Mouse (Mus musculus) right cerebral cortex, adult 18-20 months (tissue): ENCODE results near the gene Kitl.

ENCODE experiments used
- DNase-seq: peaks from one replicate; pipeline ENCODE4 v3.0.0; 2022; ENCODE audit warnings: mixed read lengths

Kitl gene

GRCm38 (mm10) chr10:100015370-100016325, at the start of gene Kitl:
Kitl (plus strand) TSS chr10:100015630.
- DNase-seq: peak; percentile 61

GRCm38 (mm10) chr10:99972866-99973265, 42.6 kb upstream of the Kitl start:
- DNase-seq: no peak

GRCm38 (mm10) chr10:99980096-99980495, 35.3 kb upstream of the Kitl start:
- no peak for DNase-seq

GRCm38 (mm10) chr10:99980916-99981315, 34.5 kb upstream of the Kitl start:
- no peak for DNase-seq

GRCm38 (mm10) chr10:99981887-99982286, 33.5 kb upstream of the Kitl start:
- DNase-seq: no peak

- DNase-seq: no peak
Measured at GRCm38 (mm10) chr10:99986745-99987144, 28.7 kb upstream of the Kitl start.

- no peak for DNase-seq
Measured at GRCm38 (mm10) chr10:99989758-99990157, 25.7 kb upstream of the Kitl start.

GRCm38 (mm10) chr10:99992121-99992520, 23.3 kb upstream of the Kitl start:
- no peak for DNase-seq

GRCm38 (mm10) chr10:100001452-100001851, 14.0 kb upstream of the Kitl start:
- no peak for DNase-seq

- no peak for DNase-seq
Measured at GRCm38 (mm10) chr10:100003797-100004196, 11.6 kb upstream of the Kitl start.

- no peak for DNase-seq
Measured at GRCm38 (mm10) chr10:100009681-100010080, 5.7 kb upstream of the Kitl start.

- DNase-seq: no peak
Measured at GRCm38 (mm10) chr10:100010291-100010690, 5.1 kb upstream of the Kitl start.

GRCm38 (mm10) chr10:100014096-100014495, 1.3 kb upstream of the Kitl start:
- DNase-seq: no peak

- peak; percentile 86 for DNase-seq
Measured at GRCm38 (mm10) chr10:100016326-100016709, 888 bp downstream of the Kitl start.

GRCm38 (mm10) chr10:100016941-100017770, 1.7 kb downstream of the Kitl start:
- no peak for DNase-seq

GRCm38 (mm10) chr10:100017771-100018070, 2.3 kb downstream of the Kitl start:
- DNase-seq: no peak

- no peak for DNase-seq
Measured at GRCm38 (mm10) chr10:100018493-100018892, 3.1 kb downstream of the Kitl start.

- no peak for DNase-seq
Measured at GRCm38 (mm10) chr10:100019246-100020195, 4.1 kb downstream of the Kitl start.

- no peak for DNase-seq
Measured at GRCm38 (mm10) chr10:100022090-100022834, 6.8 kb downstream of the Kitl start.

GRCm38 (mm10) chr10:100022835-100023093, 7.3 kb downstream of the Kitl start:
- DNase-seq: no peak

GRCm38 (mm10) chr10:100025665-100026064, 10.2 kb downstream of the Kitl start:
- DNase-seq: no peak

- DNase-seq: no peak
Measured at GRCm38 (mm10) chr10:100026778-100027177, 11.3 kb downstream of the Kitl start.
